ENCODE assay signal across 12 mouse cellular contexts in genomic region chr2:156898374-156898773, GRCm38 (mm10). TPM values are rescaled to one million over a fixed set of nuclear protein-coding genes. Genes with fewer than 3 reads are reported as not detected.
"Had no signal": no experiment of that assay in that cellular context is flagged by ENCODE, and none has a peak within 500 bp of the region (broad histone marks: within the 10 kb centered on the region; RNA-seq: fewer than 3 reads in every experiment).

No protein-coding gene starts in this region.

- H3K4me1 ChIP-seq: limb, embryonic 15.5 days; midbrain, embryonic 10.5 days; midbrain, embryonic 15.5 days; neural tube, embryonic 13.5 days; stomach, embryonic 15.5 days had no signal

- DNase-seq: kidney, adult 8-10 months; kidney, postnatal 36 days; lung, embryonic 14.5 days; lung, postnatal 10 days; right cerebral cortex, postnatal 14 days; thymus, postnatal 36 days had no signal

- H3K27me3 ChIP-seq: limb, embryonic 15.5 days; midbrain, embryonic 15.5 days; neural tube, embryonic 13.5 days; stomach, embryonic 15.5 days had no signal

- H3K4me2 ChIP-seq: limb, embryonic 15.5 days; lung, embryonic 14.5 days; midbrain, embryonic 15.5 days; neural tube, embryonic 13.5 days; stomach, embryonic 15.5 days had no signal

- H3K36me3 ChIP-seq: limb, embryonic 15.5 days; midbrain, embryonic 10.5 days; midbrain, embryonic 15.5 days; neural tube, embryonic 13.5 days; stomach, embryonic 15.5 days had no signal

- H3K9me3 ChIP-seq: limb, embryonic 15.5 days; midbrain, embryonic 10.5 days; midbrain, embryonic 15.5 days; neural tube, embryonic 13.5 days; stomach, embryonic 15.5 days had no signal

- H3K9ac ChIP-seq: limb, embryonic 15.5 days; lung, embryonic 14.5 days; midbrain, embryonic 15.5 days; neural tube, embryonic 13.5 days; stomach, embryonic 15.5 days had no signal

- H3K27ac ChIP-seq: limb, embryonic 15.5 days; midbrain, embryonic 10.5 days; midbrain, embryonic 15.5 days; neural tube, embryonic 13.5 days; stomach, embryonic 15.5 days had no signal

- ATAC-seq: intestine, postnatal 0 days; midbrain, embryonic 15.5 days had no signal

- H3K4me3 ChIP-seq: limb, embryonic 15.5 days; midbrain, embryonic 10.5 days; midbrain, embryonic 15.5 days; neural tube, embryonic 13.5 days; stomach, embryonic 15.5 days had no signal

RNA-seq across cellular contexts. Expression of gene Sla2, which starts 11.4 kb away (rescaled TPM):
- polyA plus RNA-seq: neural tube, embryonic 13.5 days had no signal
